Mouse (Mus musculus) cerebellum, adult 8-10 months (tissue): ENCODE results near the gene Gpr137.

Source experiments
- DNase-seq: peaks from one replicate; pipeline ENCODE4 v3.0.0; 2022

The Gpr137 gene

GRCm38 (mm10) chr19:6942249-6942691, at the start of gene Gpr137:
Gene Gpr137 (minus strand): TSS chr19:6942480.
- DNase-seq = peak; percentile 93

GRCm38 (mm10) chr19:6991166-6991565, 48.9 kb upstream of the Gpr137 start:
- peak; percentile 25 for DNase-seq

GRCm38 (mm10) chr19:6990712-6991111, 48.4 kb upstream of the Gpr137 start:
- peak; percentile 16 for DNase-seq

- DNase-seq = peak; percentile 26
These were observed 47.0 kb upstream of the Gpr137 start for GRCm38 (mm10) chr19:6989251-6989650.

GRCm38 (mm10) chr19:6987904-6988285, 45.6 kb upstream of the Gpr137 start:
- no peak for DNase-seq

GRCm38 (mm10) chr19:6987061-6987903, 45.0 kb upstream of the Gpr137 start, which contains the start of gene Vegfb:
Gene Vegfb (minus strand): TSS chr19:6987651.
- DNase-seq = peak; percentile 72

GRCm38 (mm10) chr19:6985951-6986708, 43.9 kb upstream of the Gpr137 start:
- DNase-seq = no peak

- DNase-seq = peak; percentile 35
These were observed 43.0 kb upstream of the Gpr137 start for GRCm38 (mm10) chr19:6985300-6985699.

- DNase-seq = no peak
These were observed 41.3 kb upstream of the Gpr137 start for GRCm38 (mm10) chr19:6983621-6984020.

- DNase-seq = no peak
These were observed 39.2 kb upstream of the Gpr137 start for GRCm38 (mm10) chr19:6981465-6981864.

- DNase-seq = peak; percentile 99
These were observed 38.3 kb upstream of the Gpr137 start, which contains the start of gene Fkbp2 for GRCm38 (mm10) chr19:6980381-6981093. Gene Fkbp2 (minus strand): TSS chr19:6980501.

- peak; percentile 99 for DNase-seq
These were observed 37.5 kb upstream of the Gpr137 start for GRCm38 (mm10) chr19:6979486-6980380.

GRCm38 (mm10) chr19:6979001-6979479, 36.8 kb upstream of the Gpr137 start:
- DNase-seq = peak; percentile 64

GRCm38 (mm10) chr19:6978639-6978974, 36.3 kb upstream of the Gpr137 start:
- no peak for DNase-seq

- DNase-seq = no peak
These were observed 35.7 kb upstream of the Gpr137 start for GRCm38 (mm10) chr19:6977759-6978638.

GRCm38 (mm10) chr19:6975537-6976521, 33.5 kb upstream of the Gpr137 start, which contains the start of gene Plcb3:
Gene Plcb3 (minus strand): TSS chr19:6976470.
- DNase-seq = no peak

- peak; percentile 52 for DNase-seq
These were observed 32.2 kb upstream of the Gpr137 start, which contains the start of gene Ppp1r14b for GRCm38 (mm10) chr19:6974211-6975205. Gene Ppp1r14b (plus strand): TSS chr19:6974968.

- DNase-seq = no peak
These were observed 31.4 kb upstream of the Gpr137 start for GRCm38 (mm10) chr19:6973581-6974190.
